Mouse (Mus musculus) erythroblast, embryonic 14.5 days (primary cell): ENCODE data around the gene Scgb2b19.
"Not testable (repeated sequence)": the region's sequence is repeated elsewhere in the genome, so short reads cannot be mapped to it uniquely, and the experiment has no call there.

Experiments
- GATA1 ChIP-seq: IDR thresholded peaks from 2 replicates; pipeline ENCODE4 v1.6.1; 2012; ENCODE audit warnings: low read length, inconsistent platforms, mixed read lengths
- TAL1 ChIP-seq: IDR thresholded peaks from 3 replicates; pipeline ENCODE4 v1.6.1; 2012; ENCODE audit warnings: low read length, inconsistent platforms, mixed read lengths

DNA sequence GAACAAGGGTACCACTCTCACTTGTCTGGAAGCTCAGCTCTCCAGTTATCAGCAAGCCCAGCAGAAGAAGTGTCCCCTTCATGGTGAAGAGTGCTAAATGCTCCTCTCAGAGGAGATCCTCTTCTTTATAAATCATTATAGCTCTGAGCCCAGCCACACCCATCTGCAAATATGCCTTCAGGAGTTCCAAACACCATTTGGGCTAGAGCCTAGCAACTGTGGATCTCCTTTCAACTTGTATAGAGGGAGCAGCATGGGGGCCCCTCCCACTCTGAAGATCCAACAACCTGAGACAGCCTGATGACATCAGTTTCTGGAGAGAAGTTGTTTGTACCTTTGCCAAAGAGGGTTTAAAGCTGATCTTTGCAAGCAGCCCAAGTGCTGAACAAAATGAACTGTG is at the start of gene Scgb2b19:
- not testable (repeated sequence) for TF ChIP-seq TAL1, GATA1
